Mouse (Mus musculus) embryonic fibroblast, embryonic 13.5 days (primary cell): ENCODE data around the gene Mbnl2. TPM values are rescaled to one million over a fixed set of nuclear protein-coding genes. Genes with fewer than 3 reads are reported as not detected.

Experiments
- H3K27ac ChIP-seq: 2 replicates; pipeline ENCODE4 v1.5.1; 2012; ENCODE audit warnings: low read length, control low read depth, inconsistent platforms; ENCODE audit not compliant: insufficient read depth
- H3K4me1 ChIP-seq: 2 replicates; pipeline ENCODE4 v1.6.1; 2011; ENCODE audit warnings: low read length; ENCODE audit not compliant: control insufficient read depth, insufficient read depth
- H3K4me3 ChIP-seq: 2 replicates; pipeline ENCODE4 v1.5.1; 2011; ENCODE audit warnings: mild to moderate bottlenecking, control low read depth, low read length; ENCODE audit not compliant: insufficient read depth
- CTCF ChIP-seq: IDR thresholded peaks from 2 replicates; pipeline ENCODE4 v1.5.1; 2011; ENCODE audit warnings: mild to moderate bottlenecking, control low read depth, low read length, moderate library complexity, borderline replicate concordance; ENCODE audit not compliant: insufficient read depth
- POLR2A ChIP-seq: IDR thresholded peaks from 2 replicates; pipeline ENCODE4 v1.6.1; 2011; ENCODE audit warnings: low read depth, mild to moderate bottlenecking, control low read depth, low read length, moderate library complexity
- polyA plus RNA-seq: library from polyadenylated mRNA; stranded (reverse); fragments of >200 nt; gene quantifications from 2 replicates; pipeline ENCODE4 v1.2.4, GENCODE M21; 2011; ENCODE audit warnings: low read depth; ENCODE audit not compliant: missing spikeins, insufficient read length

Mbnl2 gene
- polyA plus RNA-seq, 1 experiment, result 207 TPM

GRCm38 (mm10) chr14:120402715-120403114, 127.2 kb downstream of the Mbnl2 start:
- H3K27ac ChIP-seq, result no peak overlapping the region
- no peaks in the 10 kb centered on the region; the same call in 1 of the 2 replicates for H3K4me1 ChIP-seq
- no peak for TF ChIP-seq CTCF
- TF ChIP-seq POLR2A, result no peak
- no peak overlapping the region for H3K4me3 ChIP-seq

GRCm38 (mm10) chr14:120404364-120404763, 128.9 kb downstream of the Mbnl2 start:
- TF ChIP-seq CTCF (no peak), POLR2A (no peak)
- Histone ChIP-seq H3K4me1 (no peaks in the 10 kb centered on the region; the same call in 1 of the 2 replicates), H3K27ac (no peak overlapping the region), H3K4me3 (no peak overlapping the region)

DNA sequence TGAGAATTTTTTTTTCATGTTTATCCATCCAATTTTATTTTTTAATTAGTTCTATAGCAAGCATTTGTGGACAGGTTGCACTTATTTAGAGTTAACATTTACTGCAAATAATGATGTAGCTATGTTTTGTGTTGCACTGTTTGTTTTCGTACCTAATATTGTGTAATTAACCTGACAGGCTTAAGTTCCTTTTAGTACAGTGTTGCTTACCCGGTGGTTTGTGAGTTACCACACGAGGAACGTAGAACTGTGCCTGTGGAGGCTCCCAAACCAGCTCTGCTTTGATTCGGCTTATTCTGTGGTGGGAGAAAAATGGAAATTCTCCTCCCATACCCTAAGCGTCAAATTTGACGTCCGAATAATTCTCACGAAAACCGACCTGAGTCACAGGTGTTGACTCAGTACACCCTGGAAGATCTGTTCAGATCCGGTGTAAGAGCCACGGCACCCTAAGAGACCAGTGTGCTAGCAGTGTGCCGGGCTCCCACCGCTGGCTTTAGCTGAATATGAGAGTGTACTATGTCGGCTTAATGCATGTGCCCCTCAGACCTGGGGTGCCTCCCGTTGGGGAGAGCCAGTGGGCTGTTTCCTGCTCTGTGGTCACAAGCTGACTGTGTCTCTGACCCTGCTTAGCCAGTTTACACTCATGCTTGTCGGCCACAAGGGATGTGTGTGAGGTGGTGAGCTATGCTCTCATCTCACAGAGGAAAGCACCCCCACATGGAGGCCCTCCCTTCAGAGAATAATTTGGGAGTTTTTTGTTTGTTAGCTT, 129.5 kb downstream of the Mbnl2 start:
- Histone ChIP-seq H3K4me1 (no peaks in the 10 kb centered on the region; the same call in 1 of the 2 replicates), H3K27ac (no peak overlapping the region), H3K4me3 (no peak overlapping the region)
- TF ChIP-seq CTCF, result no peak
- TF ChIP-seq POLR2A, result no peak

- Histone ChIP-seq H3K4me1 (no peaks in the 10 kb centered on the region; the same call in 1 of the 2 replicates), H3K4me3 (no peak overlapping the region), H3K27ac (no peak overlapping the region)
- TF ChIP-seq POLR2A (no peak), CTCF (no peak)
Measured at GRCm38 (mm10) chr14:120405597-120405996, 130.1 kb downstream of the Mbnl2 start.

- Histone ChIP-seq H3K27ac (no peak overlapping the region), H3K4me1 (no peaks in the 10 kb centered on the region; the same call in 1 of the 2 replicates), H3K4me3 (no peak overlapping the region)
- TF ChIP-seq CTCF, result no peak
- TF ChIP-seq POLR2A, result no peak
Measured at GRCm38 (mm10) chr14:120406271-120406670, 130.8 kb downstream of the Mbnl2 start.

DNA sequence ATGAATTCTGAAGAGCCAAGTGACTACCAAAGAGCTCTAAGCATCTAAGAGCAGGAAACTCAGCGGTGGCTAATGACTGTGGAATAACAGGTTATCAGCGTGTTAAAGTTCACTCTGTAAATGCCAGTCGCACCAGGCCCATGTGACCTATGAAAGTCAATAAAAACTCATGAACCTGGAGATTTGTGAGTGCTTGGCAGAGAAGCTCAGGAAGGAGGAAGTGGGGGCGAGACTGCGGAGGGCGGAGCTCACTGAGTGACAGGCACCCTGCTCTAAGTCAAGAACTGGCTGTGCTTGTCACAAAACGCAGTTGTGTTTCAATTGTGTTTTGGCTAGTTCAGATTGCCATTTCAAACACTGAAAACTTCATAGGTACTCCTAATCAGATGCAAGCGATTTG, 131.4 kb downstream of the Mbnl2 start:
- no peaks in the 10 kb centered on the region; the same call in 1 of the 2 replicates for H3K4me1 ChIP-seq
- no peak overlapping the region for H3K27ac ChIP-seq
- H3K4me3 ChIP-seq, result no peak overlapping the region
- TF ChIP-seq CTCF (no peak), POLR2A (no peak)

DNA sequence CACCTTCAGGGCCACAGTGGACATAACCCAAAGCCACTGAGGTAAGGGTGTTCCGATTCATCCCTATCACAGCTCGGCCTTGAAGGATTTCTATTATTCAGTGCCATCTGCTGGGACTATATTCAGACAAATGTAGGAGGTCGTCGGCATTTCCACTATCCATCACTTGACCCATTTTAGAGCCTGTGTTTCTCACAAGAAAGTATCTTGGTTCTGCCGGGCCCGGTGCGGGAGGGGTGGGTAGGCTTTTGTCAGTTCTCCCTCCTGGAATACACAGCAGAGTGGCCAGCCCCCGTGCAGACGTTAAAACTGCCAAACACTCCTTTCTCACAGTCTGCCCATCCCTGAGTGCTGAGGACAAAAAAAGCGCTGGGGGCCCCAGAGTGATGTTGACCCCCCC, 134.4 kb downstream of the Mbnl2 start:
- TF ChIP-seq CTCF, result no peak
- no peak overlapping the region for H3K27ac ChIP-seq
- H3K4me1 ChIP-seq, result no peaks in the 10 kb centered on the region; the same call in none of the 2 replicates
- no peak overlapping the region for H3K4me3 ChIP-seq

DNA sequence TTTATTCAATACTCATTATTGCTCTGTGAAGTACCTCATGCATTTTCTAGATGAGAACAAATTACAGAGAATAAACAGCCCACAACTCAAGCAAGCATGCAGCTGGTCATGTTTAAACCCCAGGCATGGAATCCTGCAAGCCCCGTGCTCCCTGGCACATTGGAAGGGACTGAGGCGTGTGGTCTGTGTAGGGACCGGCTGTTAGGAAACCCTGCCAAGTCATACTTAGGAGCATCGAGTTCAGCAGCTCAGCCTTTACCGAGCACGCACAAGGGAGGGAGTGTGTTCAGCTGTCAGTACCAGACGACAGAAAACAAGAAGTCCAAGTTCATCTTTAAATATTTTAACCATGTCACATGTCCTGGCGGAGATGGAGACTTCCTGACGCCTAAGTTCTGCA, 141.4 kb downstream of the Mbnl2 start:
- Histone ChIP-seq H3K4me3 (no peak overlapping the region), H3K27ac (no peak overlapping the region), H3K4me1 (no peaks in the 10 kb centered on the region; the same call in 1 of the 2 replicates)
- TF ChIP-seq CTCF, result no peak
- TF ChIP-seq POLR2A, result no peak

GRCm38 (mm10) chr14:120418964-120419363, 143.5 kb downstream of the Mbnl2 start:
- no peak overlapping the region for H3K4me3 ChIP-seq
- no peak for TF ChIP-seq POLR2A
- no peak for TF ChIP-seq CTCF
- H3K27ac ChIP-seq, result no peak overlapping the region
- H3K4me1 ChIP-seq, result no peaks in the 10 kb centered on the region; the same call in 1 of the 2 replicates

DNA sequence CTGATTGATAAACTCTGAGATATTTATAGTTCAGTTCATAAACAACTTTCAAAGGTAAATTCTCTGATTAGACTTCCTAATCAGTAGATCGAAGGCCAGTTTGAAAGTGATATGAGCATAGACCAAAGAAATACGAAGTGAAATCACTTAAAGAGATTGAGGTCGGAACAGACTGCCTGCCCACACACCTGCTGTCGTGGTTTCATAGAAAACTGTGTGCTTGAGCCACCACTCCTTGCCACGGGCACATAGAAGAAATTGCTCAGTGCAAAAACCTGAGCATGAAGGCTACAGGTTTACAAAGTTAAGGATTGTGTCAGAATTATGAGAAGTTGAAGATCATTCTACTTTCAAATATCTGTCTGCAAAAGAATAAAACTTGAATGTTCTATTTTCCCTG, 153.0 kb downstream of the Mbnl2 start:
- H3K4me1 ChIP-seq, result peaks cover 3% of the 10 kb centered on the region; the same call in 1 of the 2 replicates
- H3K27ac ChIP-seq, result peak overlapping the region; percentile 54
- TF ChIP-seq CTCF (no peak), POLR2A (no peak)
- no peak overlapping the region for H3K4me3 ChIP-seq
